Mouse (Mus musculus) CH12F3 (cell line): Measurements from ENCODE around the gene Olfr220.

ENCODE experiments used
- in situ Hi-C: fragments of 300-500 bp; cut with MboI; formaldehyde crosslinking; loops from 2 replicates; pipeline ENCODE4 v1.14.3; 2020; ENCODE audit warnings: low sequenced_read_pairs

Gene Olfr220

DNA sequence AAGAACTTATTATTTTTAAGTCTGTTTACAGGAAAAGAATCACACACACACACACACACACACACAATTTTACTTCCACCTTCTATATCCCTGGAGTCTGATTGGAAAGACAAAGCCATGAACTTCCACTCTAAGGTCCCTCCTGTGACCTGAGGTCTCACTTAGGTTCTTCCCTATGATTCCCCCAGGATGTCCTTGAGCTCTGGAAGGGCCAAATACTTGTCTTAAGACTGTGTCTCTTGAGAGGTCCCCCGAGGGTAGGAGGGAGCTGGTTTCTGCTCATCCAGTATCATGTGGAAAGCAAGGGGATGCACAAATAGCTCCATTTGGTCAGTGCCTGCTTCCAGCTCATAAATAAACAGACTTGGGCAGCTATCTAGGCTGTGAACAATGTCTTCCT is at the start of gene Olfr220:
TSS of gene Olfr220 (plus strand) at position 301 of the 400 bp plus-strand sequence.
- in situ Hi-C loops: no loop called here

DNA sequence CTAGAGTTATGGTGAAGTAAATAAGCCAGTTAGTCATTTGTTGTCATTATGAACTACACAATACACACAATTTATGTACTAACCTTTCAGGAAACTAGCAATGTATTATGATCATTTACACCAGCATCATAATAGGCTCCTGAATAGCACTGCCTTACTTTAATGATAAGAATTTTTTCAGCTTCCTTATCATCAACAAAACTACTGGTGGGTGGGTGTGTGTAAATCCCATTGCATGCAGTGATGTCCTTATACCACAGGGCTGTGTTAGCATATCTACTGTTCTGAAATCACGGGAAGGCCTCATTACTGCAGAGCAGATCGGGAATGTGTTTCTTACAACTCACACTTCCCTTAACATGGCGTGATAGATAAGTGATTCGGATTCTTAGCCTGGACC is 18.9 kb upstream of the Olfr220 start:
- in situ Hi-C loops: no loop called here

DNA sequence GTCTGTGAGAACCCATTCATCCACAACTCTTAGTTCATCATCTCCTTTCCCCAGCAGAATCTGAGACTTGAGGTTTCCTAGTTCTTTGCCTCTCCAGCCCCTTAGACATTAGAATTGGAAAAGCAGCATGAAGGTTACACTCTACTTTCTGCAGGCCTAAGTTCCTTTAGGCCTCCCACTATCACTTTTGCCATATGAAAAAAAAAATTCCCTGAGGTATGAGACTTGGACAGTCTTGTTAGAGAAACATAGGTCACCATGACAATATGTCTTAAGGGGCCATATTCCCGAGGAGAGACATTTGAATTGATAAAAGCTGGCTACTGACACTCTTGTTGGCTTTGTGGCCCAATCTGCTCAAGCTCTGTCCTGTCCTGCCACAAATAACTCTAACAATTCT is 18.1 kb upstream of the Olfr220 start, which contains the start of gene Olfr414:
TSS of gene Olfr414 (plus strand) at position 301 of the 400 bp plus-strand sequence.
- in situ Hi-C loops: no loop called here

DNA sequence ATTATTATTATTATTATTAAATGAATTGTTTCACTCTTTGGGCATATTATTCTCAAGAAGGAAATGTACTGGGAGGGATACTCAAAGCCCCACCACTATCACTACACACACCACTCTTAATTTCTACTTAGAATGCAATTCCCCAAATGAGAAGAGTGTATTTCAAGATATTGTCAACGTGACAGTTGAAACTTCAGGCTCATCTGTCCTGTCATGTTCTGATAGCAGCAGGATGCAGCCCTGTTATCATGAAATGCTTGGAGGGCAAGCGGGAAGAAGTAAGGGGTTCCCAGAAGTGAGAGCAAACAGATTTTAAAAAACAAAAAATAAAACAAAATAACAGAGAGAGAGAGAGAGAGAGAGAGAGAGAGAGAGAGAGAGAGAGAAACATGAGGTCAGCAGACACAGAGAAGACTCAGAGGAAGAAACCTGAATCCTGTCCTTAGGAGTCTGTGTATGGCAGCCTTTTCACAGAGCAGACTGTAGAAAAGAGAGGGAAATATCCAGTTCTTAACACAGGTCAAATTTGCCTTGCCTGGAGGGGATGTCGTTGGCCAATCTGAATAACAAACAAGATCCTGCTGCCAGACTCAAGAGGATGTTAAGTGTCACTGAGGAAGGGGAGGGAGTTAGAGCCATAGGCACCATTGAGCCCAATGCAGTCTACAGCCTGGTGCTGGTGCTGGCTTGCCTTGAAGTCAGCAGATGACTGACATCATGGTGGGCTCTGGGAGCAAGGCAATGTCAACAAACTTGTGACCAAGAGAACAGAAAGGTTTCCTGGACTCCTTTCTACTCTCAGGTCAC is 15.5 kb upstream of the Olfr220 start:
- in situ Hi-C loops: no loop called here

DNA sequence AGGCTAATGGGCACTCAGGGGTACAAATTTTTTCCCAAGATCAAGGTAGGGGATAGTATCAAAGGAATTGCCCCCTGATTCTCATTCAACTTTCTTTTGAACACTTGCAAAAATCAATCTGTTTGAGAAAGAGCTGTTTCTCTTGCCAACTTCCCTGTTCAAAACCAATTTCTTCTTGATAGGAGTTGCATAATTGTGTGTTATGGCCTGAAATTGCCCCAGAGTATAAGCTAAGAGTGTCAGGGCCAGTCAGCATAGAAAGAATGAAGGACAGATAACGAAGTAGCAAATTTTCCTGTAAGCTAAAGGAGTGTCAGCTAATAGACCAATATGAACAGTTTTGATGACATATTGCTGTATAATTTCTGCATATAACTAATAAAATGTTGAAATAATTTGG is 14.5 kb upstream of the Olfr220 start:
- in situ Hi-C loops: no loop called here

DNA sequence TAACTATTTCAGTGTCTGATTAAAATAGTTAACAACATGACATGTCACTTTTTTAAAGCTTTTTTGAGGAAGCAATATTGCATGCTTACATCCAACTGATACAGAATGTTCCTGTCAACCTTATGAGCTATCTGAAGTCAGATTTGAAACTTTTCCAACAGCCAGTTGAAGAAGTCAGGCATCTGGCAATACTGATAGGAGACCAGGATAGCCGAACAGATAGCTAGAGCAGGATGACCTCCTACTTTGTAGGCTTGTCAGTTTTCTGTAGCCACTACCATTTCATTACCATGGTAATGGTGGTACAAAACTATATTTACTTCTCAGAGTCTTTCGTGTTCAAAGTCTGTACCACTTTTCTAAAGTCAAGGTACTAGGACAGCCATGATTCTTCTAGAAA is 13.5 kb upstream of the Olfr220 start:
- in situ Hi-C loops: no loop called here

DNA sequence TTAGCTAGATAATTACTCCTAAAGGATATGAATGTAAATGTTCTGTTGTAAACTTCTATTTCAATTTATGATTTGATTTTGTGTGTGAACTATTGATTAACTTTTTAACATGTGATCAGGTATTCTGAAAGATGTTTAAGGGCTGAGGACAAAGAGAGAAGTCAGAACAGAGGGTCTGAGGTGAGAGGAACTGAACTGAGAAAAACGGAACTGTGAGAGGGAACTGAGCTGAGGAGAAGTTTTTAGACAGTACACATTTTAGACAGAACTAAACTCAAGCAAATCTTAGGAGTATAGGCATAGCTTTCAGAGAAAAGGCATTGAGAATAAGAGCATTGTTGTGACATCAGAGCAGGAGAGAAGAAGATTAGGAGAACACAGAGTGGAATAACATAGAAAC is 7.8 kb upstream of the Olfr220 start:
- in situ Hi-C loops: no loop called here

DNA sequence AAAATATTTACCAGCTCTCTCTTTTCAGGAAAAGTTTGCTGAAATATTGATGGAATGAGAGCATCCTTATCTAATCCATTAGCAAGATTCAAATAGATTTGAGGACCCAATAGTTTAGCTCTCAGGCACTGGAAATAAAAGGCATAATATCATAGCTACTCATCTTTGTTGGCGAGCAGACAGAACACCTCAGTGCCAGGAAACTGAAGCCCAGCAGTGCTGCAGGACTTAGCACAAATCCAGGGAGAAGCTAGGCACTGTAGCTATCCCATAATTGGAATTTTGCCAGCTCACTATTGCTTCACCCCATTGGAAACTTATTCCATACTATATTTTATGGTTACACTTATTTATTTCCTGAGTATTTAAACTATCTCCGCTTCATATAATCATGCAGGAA is 13.2 kb downstream of the Olfr220 start:
- in situ Hi-C loops: loop anchor here (25.0 kb wide), 1 partner anchor 993 kb away; no protein-coding TSS in a partner anchor

DNA sequence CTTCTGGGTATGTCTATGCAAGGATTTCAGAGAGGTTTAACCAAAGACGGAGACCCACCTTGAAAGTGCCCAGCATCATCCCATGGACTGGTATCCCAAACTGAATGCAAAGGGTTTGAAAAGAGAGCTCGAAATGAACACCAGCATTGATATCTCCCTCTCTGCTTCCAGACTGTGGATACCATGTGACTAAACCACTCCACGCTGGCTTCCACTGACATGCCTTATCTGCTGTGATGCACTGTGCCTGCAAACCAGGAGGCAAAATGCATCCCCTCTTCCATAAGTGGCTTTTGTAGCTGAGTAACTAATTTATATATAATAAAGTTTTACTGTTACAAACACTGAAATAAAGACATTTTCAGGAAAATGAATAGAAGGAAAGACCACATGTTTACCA is 23.5 kb downstream of the Olfr220 start:
- in situ Hi-C loops: loop anchor here (25.0 kb wide), 1 partner anchor 1003 kb away; no protein-coding TSS in a partner anchor

DNA sequence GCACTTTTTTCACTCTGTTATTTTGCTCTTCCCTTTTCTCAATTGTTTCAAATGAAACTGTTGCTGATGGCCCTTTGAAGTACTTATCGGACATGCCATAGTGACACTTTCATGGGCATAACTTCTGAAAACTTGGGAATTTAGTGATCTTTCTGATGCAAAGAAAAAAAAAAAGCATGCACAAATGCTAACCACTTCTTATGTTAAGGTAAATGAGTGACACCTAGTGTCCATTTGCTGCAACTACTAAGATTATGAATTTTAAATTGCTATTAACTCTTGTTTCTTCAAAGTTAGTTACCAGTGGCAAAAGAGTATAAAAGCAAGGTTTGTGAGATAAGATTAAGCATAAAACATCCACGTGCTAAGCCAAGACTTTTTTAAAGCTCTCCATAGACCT is 24.4 kb downstream of the Olfr220 start:
- in situ Hi-C loops: loop anchor here (25.0 kb wide), 1 partner anchor 1004 kb away; no protein-coding TSS in a partner anchor

DNA sequence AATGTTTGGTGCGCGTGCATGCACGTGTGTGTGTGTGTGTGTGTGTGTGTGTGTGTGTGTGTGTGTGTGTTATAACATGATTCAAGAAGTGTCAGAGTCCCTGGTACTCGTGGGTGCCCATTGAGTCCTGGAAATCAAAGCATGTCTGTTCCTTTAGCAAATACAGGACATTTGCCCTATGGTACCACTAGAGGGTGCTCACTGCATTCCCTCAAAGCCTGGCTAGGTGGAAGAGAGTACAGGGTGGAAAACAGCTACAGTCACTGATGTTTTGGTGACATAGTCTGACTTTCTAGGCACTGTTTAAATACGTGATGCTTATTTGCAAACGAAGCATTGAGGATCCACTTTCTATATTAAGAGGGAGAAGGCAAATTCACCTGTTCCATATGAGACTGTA is 27.9 kb downstream of the Olfr220 start:
- in situ Hi-C loops: loop anchor here (25.0 kb wide), 1 partner anchor 1007 kb away; no protein-coding TSS in a partner anchor

DNA sequence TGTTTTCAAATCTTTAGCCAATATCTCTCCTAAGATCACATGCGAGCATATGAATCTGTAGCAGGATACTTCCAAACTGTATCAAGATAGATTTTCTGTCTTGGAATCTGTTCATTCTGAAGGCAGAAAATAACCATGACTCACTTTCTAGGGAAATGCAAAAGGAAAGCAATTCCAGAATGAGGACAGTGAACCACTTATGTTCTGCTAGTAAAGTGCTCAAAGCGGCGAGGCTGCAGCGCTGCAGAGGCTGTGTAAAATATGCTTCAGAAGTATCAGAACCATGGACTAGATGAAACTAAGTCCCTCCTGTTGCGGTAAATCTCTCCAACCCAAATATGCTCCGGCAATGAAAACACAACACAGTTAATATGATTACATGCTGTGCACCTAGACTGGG is 40.7 kb downstream of the Olfr220 start:
- in situ Hi-C loops: no loop called here

DNA sequence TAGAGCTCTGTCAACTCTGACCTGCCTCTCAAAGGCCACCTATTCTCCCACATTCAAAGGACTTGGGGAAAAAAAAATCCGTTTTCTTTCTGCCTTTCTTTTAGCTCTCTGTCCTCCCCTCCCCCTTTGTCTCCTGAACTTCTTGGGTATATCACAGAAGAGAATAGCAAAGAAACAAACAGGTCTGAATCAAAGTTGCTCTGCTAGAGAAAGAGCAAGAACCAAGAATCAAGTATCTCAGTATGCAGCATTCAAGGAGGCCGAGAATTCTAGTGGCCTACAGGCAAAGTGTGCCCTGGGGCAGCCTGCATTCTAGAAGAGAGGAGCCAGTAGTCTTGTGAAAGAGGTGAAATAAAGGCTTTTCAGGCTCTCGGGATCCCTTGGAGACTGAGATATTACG is 58.2 kb downstream of the Olfr220 start:
- in situ Hi-C loops: no loop called here
